Mouse (Mus musculus) gastrocnemius, postnatal 4 days (tissue): ENCODE results near the gene Edem3. TPM values are rescaled to one million over a fixed set of nuclear protein-coding genes. Genes with fewer than 3 reads are reported as not detected.
"Not testable (repeated sequence)": the region's sequence is repeated elsewhere in the genome, so short reads cannot be mapped to it uniquely, and the experiment has no call there.

Source experiments
- DNase-seq, 2 experiments: peaks; one replicate each; pipeline ENCODE4 v3.0.0; 2021 to 2022; ENCODE audit warnings: low spot score in 2 of 2, mixed read lengths in 2 of 2
- total RNA-seq, 2 experiments: library from RNA; stranded (reverse); gene quantifications; 2 replicates each; pipeline ENCODE4 v1.2.3; 2021

Edem3 gene
- total RNA-seq, 2 experiments from 2014 or later: 38.2 to 39.0 TPM

DNA sequence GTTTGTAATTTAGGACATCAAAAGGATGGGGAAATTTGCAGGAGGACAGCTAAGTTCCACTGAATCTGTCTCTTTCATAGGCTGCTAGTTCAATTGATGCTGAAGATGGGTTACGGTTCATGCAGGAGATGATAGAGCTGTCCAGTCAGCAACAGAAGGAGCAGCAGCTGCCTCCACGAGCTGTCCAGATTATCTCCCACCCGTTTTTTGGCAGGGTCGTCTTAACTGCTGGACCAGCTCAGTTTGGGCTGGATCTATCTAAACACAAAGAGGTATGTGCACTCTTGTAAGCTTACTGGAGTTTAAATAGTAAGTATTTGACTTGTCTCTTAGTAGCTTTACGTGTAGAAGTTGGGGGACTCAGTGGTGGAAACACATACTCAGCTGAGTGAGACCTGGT is 52.1 kb downstream of the Edem3 start:
- no peak for DNase-seq

DNA sequence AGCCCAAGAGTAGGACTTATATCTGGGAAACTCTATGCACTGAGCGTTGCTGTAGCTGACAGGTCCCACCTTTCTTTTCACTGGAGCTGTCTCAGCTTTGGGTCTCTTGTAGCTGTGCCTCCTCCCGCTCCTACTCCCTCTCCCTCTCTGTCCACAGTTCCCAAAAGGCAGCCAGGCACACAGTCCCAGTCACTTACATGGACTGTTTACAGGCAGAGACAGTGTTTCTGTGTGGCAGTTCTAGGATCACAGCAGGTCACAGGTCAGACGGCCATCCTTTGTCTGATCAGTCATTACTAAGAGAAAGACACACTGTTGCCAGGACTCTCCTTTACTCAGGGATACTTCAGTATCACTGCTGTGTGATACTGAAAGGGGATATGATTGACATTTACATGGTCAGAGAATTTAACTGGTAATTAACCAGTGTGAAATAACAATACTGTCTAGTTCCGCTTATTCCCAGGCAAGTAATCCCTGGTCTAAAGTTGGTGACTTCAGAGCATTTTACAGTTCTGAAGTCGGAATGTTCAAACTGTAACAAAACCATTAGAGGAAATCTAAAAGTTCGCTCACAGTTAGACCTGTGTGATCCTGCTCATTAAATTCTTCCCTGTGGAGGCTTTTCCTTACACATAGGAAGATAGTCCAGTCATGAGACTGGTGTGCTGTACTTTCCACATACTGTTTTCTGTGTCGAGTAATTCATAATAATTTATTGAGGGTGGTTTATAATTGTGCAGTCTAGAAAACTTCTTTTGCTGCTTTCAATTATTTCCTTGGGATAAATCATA is 55.7 kb downstream of the Edem3 start:
- no peak for DNase-seq

DNA sequence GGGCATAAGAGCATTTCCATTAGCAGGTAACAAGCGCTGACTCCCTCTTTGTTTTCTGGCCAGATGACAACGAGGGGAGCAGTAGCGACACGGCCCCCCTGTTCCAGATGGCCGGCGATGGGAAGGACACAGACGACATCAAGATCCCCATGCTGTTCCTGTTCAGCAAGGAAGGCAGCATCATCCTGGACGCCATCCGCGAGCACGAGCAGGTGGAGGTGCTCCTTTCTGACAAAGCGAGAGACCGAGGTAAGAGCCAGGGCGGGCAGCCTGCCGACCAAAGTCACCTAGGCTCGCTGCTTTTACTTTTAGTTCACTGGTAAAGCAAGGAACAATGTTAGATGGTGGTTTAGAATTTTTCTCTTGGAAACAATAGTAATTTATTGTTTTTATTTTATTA is 56.3 kb downstream of the Edem3 start:
- DNase-seq: no peak

DNA sequence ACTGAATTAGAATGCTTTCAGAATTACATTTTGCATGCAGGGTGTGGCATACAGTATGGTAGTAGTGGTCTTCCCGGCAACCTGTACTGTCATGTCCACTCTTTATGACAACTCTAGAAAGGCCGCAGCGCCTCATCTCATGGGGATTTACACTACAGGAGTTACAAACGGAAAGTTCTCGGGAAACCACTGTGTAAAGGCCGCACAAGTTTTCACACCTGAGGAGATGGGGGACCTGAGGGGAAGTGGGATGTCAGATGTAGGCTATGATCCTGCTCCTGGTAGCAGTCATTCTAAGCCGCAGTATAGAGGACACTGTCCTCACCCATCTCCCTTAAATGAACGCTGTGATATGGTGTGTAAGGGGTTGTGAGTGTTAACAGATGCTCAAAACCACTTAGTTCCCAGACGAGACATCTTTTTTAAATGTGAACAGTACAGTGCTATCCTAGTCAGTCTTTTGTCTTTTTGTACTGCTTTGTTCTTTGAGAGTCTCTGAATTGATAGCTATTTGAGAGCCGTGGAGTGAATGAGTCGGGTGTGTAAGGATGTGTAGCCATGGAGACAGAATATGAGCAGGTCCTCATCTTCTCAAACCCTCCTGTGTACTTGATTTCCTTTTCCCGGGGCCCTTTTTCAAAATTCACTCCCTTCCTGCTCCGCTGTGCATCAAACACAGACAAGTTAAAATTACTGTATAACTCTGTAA is 57.0 kb downstream of the Edem3 start:
- no peak for DNase-seq

DNA sequence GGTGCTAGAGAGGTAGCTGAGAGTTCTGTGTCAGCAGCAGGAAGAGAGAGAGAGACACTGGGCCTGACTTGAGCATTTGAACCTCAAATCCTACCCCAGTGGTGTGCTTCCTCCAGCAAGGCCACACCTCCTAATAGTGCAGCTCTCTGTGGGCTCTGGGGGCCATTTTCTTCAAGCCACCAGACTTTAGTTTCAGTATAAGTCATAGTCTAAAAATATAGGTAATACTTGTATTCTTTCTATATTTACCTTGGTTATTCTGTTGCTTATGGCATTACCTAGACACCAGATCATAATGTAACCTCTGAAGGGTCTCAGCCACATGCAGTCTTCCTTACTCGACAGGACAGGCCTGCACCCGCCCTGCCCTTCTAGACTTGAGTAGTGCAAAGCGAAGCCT is 60.9 kb downstream of the Edem3 start:
- no peak for DNase-seq

DNA sequence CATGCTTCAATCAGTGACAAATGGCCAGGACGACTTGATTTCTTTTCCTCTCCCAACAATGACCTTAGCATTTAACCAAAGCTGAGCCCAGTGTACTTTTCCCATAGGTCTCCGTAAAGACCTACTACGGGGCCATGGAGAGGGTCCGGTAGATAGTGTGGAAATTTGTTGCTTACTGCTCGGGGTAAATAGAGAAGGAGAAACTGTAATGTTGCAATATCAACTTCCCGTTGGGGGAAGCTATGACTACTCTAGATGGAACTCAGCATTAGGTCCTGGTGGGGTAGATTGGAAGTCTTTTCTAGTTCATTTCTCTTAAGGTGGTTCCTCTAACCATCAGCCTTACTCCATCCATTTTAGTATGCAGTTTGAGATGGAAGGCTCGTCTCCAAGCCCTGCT is 64.0 kb downstream of the Edem3 start:
- no peak for DNase-seq

DNA sequence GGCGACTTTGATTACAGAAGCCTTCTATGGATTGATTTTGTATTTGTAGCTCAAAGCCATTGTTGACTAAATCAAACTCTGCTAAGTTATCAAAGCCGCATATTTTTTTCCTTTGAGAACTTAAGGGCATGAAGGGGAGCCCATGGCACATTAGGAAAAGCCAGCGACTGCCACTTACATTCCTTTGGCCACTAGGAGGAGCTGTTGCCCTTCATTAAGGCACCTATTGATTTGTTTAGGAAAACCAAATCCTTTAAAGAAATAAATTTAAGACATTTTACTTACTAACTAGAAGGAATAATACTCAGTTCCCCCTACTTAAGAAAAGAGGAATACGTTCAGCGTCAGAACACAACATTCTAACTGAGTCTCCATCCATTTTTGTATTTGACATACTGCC is 65.3 kb downstream of the Edem3 start:
- peak; percentile 34 to 69 for DNase-seq

DNA sequence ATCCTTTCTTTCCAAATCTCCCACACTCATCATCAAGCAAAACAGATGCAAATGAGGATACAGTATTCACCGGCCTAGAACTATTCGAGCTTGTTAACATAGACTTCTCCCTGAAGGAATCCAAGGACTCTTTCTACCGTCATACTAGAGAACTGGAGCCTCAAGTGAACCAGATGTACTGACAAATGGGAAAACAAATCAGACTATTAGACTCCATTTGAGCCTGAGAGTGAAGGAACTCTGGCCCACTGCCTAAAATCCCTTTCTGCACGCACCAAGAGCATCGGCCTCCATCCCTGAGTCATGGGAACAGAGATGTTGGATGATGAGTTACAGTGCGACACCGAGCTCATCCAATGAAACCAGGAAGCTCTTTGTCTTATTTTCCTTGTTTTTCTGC is 69.9 kb downstream of the Edem3 start:
- no peak for DNase-seq

DNA sequence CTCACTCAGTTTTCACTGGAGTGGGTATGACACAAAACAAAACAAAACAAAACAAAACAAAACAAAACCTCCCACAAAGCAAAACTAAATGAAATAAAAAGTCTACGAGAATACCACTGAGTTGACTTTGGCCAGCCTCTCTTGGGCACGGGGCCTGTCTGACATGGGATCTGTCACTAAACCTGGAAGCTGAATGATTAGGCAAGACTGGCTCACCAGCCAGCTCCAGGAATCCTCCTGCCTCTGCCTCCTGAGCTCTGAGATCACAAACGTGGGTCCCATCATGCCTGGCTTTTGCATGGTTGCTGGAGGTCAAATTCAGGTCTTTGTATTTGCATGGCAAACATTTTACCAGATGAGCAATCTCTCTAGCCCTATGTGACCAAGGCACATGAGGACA is 76.6 kb downstream of the Edem3 start:
- DNase-seq: no peak

DNA sequence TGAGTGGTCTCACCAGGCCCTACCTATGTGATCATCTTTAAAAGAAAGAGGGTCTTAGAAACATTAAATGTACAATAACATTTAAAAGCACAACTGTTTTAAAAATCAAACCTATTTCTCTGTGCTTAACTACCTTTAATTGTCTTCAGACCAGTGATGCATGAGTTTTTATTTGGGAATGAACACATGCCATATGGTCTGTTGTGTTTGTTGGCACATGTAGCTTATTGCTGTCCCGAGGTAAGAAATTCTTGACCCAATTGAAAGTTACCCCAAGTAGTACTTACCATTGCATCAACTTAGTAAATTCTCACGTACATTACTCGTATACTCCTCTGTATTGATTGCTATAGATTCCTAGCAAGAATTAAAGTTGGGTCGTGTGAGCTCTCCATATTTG is 80.1 kb downstream of the Edem3 start:
- DNase-seq: no peak

DNA sequence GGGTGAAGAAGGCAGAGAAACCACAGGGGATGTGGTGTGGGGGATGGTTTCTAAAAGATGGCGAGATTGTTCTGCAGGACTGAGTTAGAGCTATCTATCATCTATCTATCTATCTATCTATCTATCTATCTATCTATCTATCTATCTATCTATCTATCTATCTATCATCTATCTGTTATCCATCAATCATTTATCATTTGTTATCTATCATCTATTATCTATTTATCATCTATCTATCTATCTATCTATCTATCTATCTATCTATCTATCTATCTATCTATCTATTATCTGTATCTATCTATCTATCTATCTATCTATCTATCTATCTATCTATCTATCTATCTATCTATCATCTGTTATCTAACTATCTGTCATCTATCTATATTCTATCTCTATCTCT is 85.2 kb downstream of the Edem3 start:
- DNase-seq: not testable (repeated sequence)

DNA sequence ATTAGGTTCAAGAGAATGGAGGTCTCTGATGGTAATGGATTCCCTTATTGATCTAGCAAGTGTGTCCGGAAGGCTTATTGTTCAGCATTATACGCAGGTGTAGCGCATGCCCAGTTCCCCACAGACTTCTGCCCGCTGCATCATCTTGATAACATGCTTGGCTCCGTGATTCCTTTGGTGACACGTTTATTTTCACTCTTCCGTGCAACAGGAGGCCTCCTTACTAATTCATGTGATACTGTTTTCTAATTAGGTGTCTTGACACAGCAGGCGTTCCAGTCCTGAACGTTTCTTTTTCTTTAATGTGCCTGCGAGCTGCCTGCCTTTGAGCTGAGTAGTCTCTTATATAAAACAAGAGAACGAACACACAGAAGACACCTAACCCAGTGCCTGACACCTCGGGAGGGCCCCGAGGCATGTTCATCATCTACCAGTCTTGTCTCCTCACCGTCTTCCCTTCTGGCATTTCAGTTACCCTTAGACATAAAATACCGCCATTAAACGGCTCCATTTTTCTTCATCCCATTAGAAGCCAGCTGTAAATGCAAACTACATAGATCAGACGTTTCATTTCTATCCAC is 90.2 kb downstream of the Edem3 start:
- DNase-seq: no peak

DNA sequence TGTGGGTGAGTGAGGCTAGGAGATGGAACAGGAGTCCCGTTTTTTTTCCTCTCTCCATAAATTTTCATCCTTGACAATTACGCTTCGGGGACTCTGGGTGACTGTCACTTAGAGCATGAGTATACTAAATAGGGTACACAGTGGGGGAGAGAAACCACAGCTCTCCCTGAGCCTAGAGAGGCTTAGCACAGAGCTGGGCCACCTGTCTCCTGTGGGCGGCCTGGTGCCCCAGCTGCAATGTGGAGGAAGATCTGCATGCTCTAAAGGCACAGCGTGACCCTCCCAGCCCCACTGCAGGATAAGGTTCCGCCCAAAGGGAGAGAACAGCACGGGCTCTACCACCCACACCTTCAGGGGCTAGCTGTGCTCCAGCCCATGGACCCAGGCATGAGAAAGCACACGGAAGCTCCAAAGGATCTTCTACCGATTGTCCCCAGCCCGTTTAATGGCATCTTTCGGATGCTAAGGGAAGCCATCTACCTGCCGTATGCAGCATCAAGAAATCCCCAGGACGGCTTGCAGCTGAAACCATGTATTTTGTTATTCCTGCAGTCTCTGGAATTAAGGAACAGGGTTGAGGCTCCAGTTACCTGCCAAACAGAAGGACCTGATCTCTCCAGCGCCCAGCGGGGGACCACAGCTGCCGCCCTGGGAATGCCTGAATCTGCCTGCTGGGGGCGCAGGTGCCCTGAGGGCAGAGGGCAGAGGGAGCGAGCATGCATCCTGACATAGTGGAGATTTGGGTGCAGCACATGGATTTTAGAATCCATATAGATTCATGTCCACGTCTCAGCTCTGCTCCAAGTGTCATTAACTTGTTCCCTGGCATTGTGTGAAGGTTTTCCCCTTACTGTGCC is 91.0 kb downstream of the Edem3 start:
- no peak for DNase-seq

DNA sequence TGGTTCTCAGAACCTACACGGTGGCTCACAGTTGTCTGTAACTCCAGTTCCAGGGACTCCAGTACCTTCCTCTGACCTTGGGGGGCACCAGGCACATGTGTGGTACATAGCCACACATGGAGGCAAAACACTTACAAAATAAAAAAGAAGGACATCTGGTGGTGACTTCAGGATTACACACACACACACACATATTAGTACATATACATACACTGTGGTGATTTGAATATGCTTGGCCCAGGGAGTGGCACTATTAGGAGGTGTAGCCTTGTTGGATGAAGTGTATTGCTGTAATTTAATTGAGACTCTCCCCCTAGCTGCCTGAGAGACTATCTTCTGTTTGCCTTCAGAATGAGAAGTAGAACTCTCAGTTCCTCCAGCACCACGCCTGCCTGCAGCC is 93.1 kb downstream of the Edem3 start:
- no peak for DNase-seq

DNA sequence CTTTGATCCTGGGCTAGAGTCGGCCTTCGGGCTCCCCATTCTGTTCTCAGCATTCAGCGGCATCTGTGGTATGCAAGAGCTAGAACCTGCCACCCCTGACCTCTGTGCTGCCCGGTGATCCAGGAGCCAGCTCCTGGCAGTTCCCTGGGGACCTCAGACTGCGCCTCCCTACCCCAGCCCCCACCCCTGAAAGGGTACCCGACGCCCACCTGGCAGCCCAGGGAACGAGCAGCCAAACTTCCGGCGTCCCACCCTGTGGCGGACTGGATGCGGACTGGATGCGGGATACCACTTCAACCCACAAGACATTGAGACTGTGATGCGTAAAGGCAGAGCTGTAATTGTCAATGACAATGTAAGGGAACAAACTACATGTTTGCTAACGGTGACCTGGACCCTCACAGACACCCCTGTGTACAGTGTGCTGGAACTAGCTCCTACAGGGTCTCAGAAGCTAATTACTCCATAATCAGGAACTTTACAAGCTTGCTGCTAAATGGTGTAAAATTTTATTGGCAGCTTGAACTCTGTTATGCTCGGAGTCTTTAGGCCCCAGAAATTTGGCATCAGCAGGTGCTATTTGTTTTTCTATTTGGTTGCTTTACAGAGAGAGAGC is 94.9 kb downstream of the Edem3 start:
- DNase-seq: no peak

DNA sequence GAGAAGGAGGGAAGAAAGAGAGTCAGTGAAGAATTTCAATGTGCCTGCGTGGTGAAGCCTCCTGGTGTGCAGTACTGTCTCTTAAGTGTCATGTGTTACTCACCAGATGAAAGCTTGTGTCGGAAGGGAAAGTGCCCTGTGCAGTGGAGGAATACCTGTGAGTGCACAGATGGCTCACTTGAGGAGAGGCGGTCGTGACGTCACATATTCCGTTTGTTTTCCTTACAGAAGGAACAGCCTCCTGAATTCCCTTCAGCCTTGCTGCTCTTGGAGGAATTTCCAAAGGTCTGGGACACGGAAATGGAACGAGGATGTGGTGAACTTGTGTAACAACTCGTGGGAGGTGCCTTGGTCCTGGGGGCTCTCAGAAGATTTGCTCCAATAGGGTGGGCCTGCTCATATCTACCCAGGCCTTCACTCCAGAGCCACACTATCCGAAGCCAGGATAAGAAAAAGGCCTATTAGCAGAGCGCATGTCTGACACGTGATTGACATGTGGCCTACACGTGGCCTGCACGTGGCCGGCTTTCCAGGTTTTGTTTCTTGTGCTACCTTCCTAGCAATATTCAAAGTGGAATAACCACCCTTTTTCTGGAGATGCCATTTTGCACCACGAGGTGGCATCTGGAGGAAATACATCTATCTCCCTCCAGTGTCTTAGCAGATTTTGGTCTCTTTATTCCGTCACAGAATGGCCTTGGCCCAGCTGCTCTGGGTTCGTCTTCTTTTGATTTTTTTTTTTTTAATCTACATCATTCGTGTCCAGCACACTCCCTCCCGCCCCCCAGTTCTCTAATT is 96.1 kb downstream of the Edem3 start:
- DNase-seq: no peak

DNA sequence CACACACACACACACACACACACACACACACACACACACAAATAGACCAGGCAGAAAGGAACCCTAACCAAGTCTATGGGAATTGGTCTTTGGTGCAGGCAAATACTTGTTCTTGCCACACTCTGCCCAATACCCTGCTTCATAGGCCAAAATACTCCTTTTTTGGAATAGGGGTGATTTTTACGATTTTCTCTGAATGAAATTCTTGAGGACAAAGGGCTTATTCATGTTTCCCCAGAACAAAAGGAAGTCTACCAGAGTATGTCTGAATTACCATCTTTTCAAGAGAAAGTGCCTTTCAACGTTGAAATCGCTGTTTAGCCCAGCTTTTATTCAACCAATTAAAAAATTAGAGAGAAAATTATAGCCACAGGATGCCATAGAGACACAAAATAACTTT is 96.8 kb downstream of the Edem3 start:
- no peak for DNase-seq

DNA sequence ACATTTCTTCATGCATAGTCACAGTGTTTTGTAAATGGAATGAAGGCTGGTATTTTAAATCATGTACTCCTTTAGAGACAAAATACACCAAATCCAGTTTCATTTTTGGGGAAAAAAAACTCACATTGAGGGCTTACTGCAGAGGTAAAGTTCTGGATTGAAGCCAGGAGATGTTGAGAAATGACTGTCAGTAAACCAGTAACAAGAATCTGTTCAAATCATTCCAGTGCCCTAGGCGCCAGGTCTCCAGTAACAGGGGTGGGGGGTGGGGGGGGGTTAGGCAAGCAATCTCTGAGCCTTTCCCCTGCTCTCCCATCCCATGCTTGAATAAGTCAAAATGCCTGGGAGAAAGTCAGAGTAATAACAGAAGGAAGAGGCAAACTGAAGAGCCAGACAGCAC is 100.4 kb downstream of the Edem3 start:
- no peak for DNase-seq

DNA sequence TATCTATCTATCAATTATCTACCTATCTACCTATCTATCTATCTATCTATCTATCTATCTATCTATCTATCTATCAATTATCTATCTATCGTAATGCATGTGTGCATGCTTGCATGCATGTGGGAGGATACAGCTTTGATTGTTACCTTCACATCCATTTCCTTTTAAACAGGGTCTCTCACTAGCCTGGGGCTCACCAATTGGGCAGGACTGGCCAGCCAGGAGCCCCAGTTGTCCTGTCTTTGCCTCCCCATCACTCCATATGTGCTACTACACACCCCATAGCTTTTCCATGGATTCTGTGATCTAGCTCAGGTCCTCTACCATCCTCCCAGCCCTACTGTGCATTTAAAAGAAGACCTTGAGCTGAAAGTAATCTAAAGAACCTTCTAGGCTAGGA is 103.3 kb downstream of the Edem3 start:
- no peak for DNase-seq

DNA sequence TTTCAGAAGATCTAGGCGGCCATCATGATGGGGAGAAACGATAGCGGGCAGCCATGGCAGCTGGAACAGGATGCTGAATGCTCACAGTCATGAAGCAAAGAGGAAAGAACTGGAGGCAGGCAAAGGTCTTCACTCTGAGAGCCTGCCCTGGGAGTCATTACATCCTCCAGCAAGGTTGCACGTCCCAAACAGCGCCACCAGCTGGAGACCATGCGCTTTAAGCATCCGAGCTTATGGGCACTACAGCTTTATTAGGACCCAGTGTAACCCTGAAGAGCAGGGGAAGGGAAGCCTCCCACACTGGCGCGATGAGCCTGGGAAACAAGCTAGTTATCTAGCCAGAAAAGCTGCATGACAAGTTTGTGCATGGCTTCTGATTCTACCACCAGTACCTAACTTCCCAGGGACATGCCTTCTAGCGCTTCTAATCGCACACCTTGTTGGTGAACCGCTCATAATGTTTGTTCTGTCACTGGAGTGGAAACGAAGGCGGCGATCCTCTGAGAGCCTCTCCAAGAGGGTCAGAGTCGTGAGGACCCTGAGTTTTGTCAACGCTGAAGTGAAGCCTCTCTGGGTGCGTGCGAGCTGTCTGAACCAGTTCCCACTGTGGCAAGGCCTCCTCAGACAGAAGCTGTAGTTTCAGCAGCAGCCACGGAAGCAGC is 106.3 kb downstream of the Edem3 start:
- DNase-seq: no peak
